Mouse (Mus musculus): ENCODE data around the gene Cfdp1.

- TF ChIP-seq CHD2 (IDR thresholded peaks at IDR 0.05; ENCODE audit: low read depth, low read length) (no peak), ZNF384 (IDR thresholded peaks at IDR 0.05; ENCODE audit: low read depth, low read length) (no peak)
Measured at GRCm38 (mm10) chr8:111727553-111727952, 126.5 kb downstream of the Cfdp1 start.
